Mouse (Mus musculus): ENCODE results near the gene Shc4. TPM values are rescaled to one million over a fixed set of nuclear protein-coding genes. Genes with fewer than 3 reads are reported as not detected.
A peak's percentile ranks its signal among the peaks of the same experiment; 100 is the strongest.

The Shc4 gene
- polyA plus RNA-seq, 1 experiment from 2014 or later, result 5.2 TPM

DNA sequence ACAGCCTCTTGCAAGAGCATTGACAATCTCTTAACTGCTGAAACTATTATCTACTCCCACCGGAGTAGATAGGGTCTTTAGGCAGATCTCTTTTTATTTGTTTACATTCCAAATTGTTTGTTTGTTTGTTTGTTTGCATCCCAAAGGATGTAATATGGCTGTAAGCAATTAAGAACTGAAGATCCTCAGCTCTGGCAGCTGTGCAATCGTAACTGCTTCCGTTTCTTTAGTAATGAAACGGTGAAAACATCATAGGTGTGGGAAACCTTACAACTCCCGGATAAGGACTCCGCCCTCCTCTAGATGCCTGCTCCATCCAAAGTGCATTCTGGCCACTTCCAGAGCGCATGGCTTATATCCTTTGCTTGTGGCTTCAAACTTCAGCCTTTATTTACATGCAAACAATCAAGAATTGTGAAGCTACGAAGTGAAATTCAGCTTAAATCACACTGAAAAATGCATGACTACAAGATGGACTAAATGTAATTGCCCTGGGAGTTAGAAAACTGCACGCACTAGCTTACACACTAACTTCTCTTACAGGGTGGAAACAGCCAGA is 99.7 kb downstream of the Shc4 start:
- WGBS, result 10% methylated on average over 9 of the region's 9 CpGs
- ATAC-seq (ENCODE audit: low FRiP score, low read depth), result no peak
- Histone ChIP-seq H3K27ac (no peak overlapping the region), H3K27me3 (replicated peaks) (no peaks in the 10 kb centered on the region), H3K4me1 (peaks cover 14% of the 10 kb centered on the region), H3K9me3 (no peaks in the 10 kb centered on the region), H3K4me3 (peak overlapping the region; percentile 78), H3K4me2 (replicated peaks) (peak overlapping the region; percentile 58), H3K9ac (peak overlapping the region; percentile 64), H3K36me3 (peaks cover 8% of the 10 kb centered on the region)

DNA sequence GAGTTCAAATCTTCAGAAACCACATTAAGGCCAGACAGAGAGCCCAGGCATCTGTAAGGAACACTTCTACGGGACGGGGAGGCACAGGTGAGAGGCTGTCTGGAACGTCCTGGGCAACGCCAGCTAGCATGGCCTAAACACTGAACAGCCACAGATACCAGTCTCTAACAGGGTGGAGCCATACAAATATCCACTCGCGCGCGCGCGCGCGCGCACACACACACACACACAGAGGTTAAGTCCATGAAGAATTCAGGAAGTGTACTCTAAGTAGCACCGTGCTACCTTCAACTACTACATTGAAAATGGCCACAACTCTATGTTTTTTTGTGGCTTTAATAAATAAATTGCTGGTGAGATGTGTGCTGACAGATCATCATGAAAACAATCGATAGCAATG is 100.7 kb downstream of the Shc4 start:
- peaks cover 12% of the 10 kb centered on the region for H3K36me3 ChIP-seq
- H3K4me3 ChIP-seq, result no peak overlapping the region
- no peaks in the 10 kb centered on the region for H3K9me3 ChIP-seq
- no peak overlapping the region for H3K9ac ChIP-seq
- 96% methylated on average over 15 of the region's 15 CpGs for WGBS
- H3K27ac ChIP-seq, result no peak overlapping the region
- peak overlapping the region; percentile 58 for H3K4me2 ChIP-seq (replicated peaks)
- no peaks in the 10 kb centered on the region for H3K27me3 ChIP-seq (replicated peaks)
- ATAC-seq (ENCODE audit: low FRiP score, low read depth), result no peak
- H3K4me1 ChIP-seq, result peaks cover 14% of the 10 kb centered on the region

DNA sequence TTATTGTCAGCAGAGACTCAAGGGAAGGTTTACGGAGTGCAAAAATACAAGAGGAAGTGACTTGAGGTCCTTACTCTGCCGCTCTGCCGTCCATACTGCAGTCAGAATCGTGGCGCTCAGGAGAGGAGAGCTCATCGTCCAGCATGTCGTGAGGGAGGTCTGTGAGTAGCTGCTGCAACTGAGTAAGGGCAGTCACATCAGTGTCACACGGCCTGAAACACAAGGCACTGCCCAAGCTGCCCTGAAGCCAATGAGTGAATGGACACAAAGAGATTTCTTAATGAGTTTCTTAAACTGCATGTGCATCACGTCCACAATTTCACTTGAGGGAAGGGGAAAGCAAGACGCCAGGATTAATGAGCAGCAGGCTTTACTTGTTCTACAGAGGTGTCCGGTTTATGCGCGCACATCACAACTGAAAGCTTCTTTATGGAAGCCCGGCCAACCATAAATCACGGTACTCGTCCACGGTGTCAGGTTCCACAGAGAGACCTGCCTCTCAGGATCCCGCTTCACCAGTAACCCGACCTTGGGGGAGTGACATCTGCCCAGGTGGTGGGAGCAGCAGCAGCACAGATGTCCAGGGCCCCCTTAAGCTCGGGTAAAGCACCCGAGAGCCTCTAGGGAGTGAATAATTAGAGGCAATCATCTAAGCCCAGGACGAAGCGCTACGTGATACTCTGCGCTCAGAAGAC is 103.6 kb downstream of the Shc4 start:
- Histone ChIP-seq H3K4me1 (peaks cover 14% of the 10 kb centered on the region), H3K9ac (no peak overlapping the region), H3K36me3 (peaks cover 33% of the 10 kb centered on the region), H3K27me3 (replicated peaks) (no peaks in the 10 kb centered on the region), H3K9me3 (no peaks in the 10 kb centered on the region), H3K27ac (no peak overlapping the region), H3K4me2 (replicated peaks) (peak overlapping the region; percentile 20; the same call in 1 of the 2 replicates), H3K4me3 (no peak overlapping the region)
- WGBS, result 48% methylated on average over 25 of the region's 25 CpGs
- no peak for ATAC-seq (ENCODE audit: low FRiP score, low read depth)

GRCm38 (mm10) chr2:125615858-125616424 is 108.0 kb downstream of the Shc4 start:
- Histone ChIP-seq H3K4me1 (no peaks in the 10 kb centered on the region; the same call in 1 of the 2 replicates), H3K9ac (no peak overlapping the region), H3K4me3 (no peak overlapping the region), H3K27ac (no peak overlapping the region), H3K9me3 (no peaks in the 10 kb centered on the region), H3K4me2 (replicated peaks) (no peak overlapping the region), H3K36me3 (peaks cover 54% of the 10 kb centered on the region), H3K27me3 (replicated peaks) (no peaks in the 10 kb centered on the region)
- WGBS, result 82% methylated on average over 8 of the region's 8 CpGs
- ATAC-seq (ENCODE audit: low FRiP score, low read depth), result no peak

- Histone ChIP-seq H3K9me3 (no peaks in the 10 kb centered on the region), H3K4me1 (no peaks in the 10 kb centered on the region; the same call in 1 of the 2 replicates), H3K4me2 (replicated peaks) (no peak overlapping the region), H3K27me3 (replicated peaks) (no peaks in the 10 kb centered on the region), H3K4me3 (no peak overlapping the region), H3K27ac (no peak overlapping the region), H3K36me3 (peaks cover 57% of the 10 kb centered on the region), H3K9ac (no peak overlapping the region)
- no peak for ATAC-seq (ENCODE audit: low FRiP score, low read depth)
- WGBS, result 95% methylated on average over 7 of the region's 7 CpGs
Observed at GRCm38 (mm10) chr2:125615440-125615839, 108.5 kb downstream of the Shc4 start.

GRCm38 (mm10) chr2:125606220-125606845 is 117.6 kb downstream of the Shc4 start:
- H3K4me3 ChIP-seq, result no peak overlapping the region
- no peak overlapping the region for H3K27ac ChIP-seq
- ATAC-seq (ENCODE audit: low FRiP score, low read depth), result no peak
- 83% methylated on average over 17 of the region's 17 CpGs for WGBS
- H3K27me3 ChIP-seq (replicated peaks), result no peaks in the 10 kb centered on the region
- H3K9me3 ChIP-seq, result no peaks in the 10 kb centered on the region
- H3K4me2 ChIP-seq (replicated peaks), result no peak overlapping the region
- no peaks in the 10 kb centered on the region for H3K4me1 ChIP-seq
- peaks cover 28% of the 10 kb centered on the region for H3K36me3 ChIP-seq
- no peak overlapping the region for H3K9ac ChIP-seq

- H3K9me3 ChIP-seq, result no peaks in the 10 kb centered on the region
- no peaks in the 10 kb centered on the region for H3K27me3 ChIP-seq (replicated peaks)
- H3K4me2 ChIP-seq (replicated peaks), result no peak overlapping the region
- H3K9ac ChIP-seq, result no peak overlapping the region
- H3K4me3 ChIP-seq, result no peak overlapping the region
- no peaks in the 10 kb centered on the region for H3K4me1 ChIP-seq
- H3K36me3 ChIP-seq, result peaks cover 32% of the 10 kb centered on the region
- 81% methylated on average over 7 of the region's 7 CpGs for WGBS
- no peak overlapping the region for H3K27ac ChIP-seq
- ATAC-seq (ENCODE audit: low FRiP score, low read depth), result no peak
Observed at GRCm38 (mm10) chr2:125604646-125605045, 119.3 kb downstream of the Shc4 start.

DNA sequence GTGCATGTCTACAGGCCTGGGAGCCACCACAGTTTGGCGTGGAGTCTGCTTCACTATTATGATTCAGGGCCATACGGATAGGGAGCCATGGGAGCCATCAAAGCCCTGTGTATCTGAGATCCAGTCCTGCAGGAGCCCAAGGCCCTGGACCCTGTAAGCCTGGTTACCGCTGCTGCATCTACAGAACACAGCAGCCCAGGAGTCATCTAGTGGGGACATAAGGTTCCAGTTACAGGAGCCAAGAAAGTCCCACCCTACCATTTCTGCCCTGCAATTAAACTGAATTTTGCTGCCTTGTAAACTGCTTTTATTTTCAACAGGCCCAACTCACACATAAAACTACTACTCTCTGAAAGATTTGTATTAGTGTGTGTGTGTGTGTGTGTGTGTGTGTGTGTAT is 121.0 kb downstream of the Shc4 start:
- peaks cover 43% of the 10 kb centered on the region for H3K36me3 ChIP-seq
- ATAC-seq (ENCODE audit: low FRiP score, low read depth), result no peak
- H3K27ac ChIP-seq, result no peak overlapping the region

DNA sequence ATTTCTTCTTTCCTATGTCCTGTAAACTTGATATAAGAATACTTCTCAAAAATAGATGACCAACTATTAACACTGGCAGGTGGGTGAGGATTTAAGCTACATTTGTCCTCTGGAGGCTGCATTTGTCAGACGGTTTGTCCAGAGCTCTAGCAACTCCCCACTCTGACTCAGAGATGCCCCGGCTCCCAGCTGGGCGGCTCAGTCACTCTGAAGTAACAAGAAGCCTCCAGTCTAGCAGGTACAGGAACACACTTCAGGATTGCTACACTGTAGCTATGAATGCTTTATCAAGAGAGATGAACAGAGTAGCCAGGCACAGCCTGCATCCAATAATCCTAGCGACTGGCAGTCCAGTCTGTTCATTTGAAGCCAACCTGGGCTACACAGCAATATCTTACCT is 125.0 kb downstream of the Shc4 start:
- Histone ChIP-seq H3K4me2 (replicated peaks) (no peak overlapping the region), H3K9me3 (no peaks in the 10 kb centered on the region), H3K36me3 (peaks cover 54% of the 10 kb centered on the region), H3K4me1 (no peaks in the 10 kb centered on the region), H3K27me3 (replicated peaks) (no peaks in the 10 kb centered on the region), H3K9ac (no peak overlapping the region), H3K27ac (no peak overlapping the region), H3K4me3 (no peak overlapping the region)
- ATAC-seq (ENCODE audit: low FRiP score, low read depth), result no peak
- WGBS, result 85% methylated on average over 4 of the region's 4 CpGs

More for the DNA sequence above, 121.0 kb downstream of the Shc4 start:
- 93% methylated on average over 3 of the region's 3 CpGs for WGBS
- Histone ChIP-seq H3K4me1 (no peaks in the 10 kb centered on the region), H3K9me3 (no peaks in the 10 kb centered on the region), H3K4me2 (replicated peaks) (no peak overlapping the region), H3K4me3 (no peak overlapping the region), H3K27me3 (replicated peaks) (no peaks in the 10 kb centered on the region), H3K9ac (no peak overlapping the region)

GRCm38 (mm10) chr2:125598251-125598650 is 125.7 kb downstream of the Shc4 start:
- whole genome bisulfite sequencing, result 82% methylated on average over 6 of the region's 6 CpGs
- Histone ChIP-seq H3K4me2 (replicated peaks) (no peak overlapping the region), H3K27ac (no peak overlapping the region), H3K36me3 (peaks cover 58% of the 10 kb centered on the region), H3K27me3 (replicated peaks) (no peaks in the 10 kb centered on the region), H3K4me3 (no peak overlapping the region), H3K9me3 (no peaks in the 10 kb centered on the region), H3K4me1 (no peaks in the 10 kb centered on the region), H3K9ac (no peak overlapping the region)
- no peak for ATAC-seq (ENCODE audit: low FRiP score, low read depth)

DNA sequence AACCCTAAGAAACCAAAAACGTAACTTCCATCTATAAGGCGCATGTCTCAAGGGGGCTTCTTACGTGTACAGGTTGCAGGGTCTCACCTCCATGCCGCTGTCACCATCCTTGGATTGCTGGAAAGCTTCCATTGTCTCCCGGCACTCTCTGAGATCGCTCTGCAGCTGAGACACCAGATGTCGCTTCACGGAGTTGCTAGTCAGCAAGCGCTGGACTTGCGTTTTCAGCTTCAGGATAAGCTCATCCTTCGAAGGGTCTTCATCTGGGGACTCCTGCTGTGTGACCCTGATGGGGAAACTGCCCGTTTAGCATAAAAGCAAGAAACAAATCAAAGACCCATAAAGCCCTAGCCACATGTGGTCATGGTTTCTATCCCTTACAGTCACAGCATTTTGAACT is 129.2 kb downstream of the Shc4 start:
- Histone ChIP-seq H3K27me3 (replicated peaks) (no peaks in the 10 kb centered on the region), H3K4me3 (no peak overlapping the region), H3K9ac (no peak overlapping the region), H3K4me1 (no peaks in the 10 kb centered on the region), H3K27ac (no peak overlapping the region), H3K36me3 (peaks cover 37% of the 10 kb centered on the region), H3K4me2 (replicated peaks) (no peak overlapping the region), H3K9me3 (no peaks in the 10 kb centered on the region)
- no peak for ATAC-seq (ENCODE audit: low FRiP score, low read depth)
- 83% methylated on average over 12 of the region's 12 CpGs for WGBS

DNA sequence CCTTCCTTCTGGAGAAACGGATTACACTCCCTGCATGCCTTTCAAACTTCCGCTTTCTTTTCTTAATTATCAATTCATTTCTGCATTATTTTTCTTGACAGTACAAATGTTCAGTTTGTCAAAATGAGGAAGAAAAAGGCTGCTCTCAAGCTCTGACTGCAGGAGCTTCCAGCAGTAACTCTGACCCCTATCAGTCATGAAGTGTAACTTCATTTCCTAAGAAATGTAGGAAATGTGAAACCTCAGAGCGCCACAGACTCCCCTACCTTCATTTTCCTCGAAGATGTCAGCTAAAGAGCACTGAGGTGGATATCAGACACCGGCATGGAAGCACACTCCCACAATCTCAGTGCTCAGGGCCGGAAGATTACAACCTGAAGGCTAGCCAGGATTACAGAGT is 129.9 kb downstream of the Shc4 start:
- peaks cover 38% of the 10 kb centered on the region for H3K36me3 ChIP-seq
- ATAC-seq (ENCODE audit: low FRiP score, low read depth), result no peak

More for the DNA sequence above, 129.9 kb downstream of the Shc4 start:
- Histone ChIP-seq H3K4me1 (no peaks in the 10 kb centered on the region), H3K27me3 (replicated peaks) (no peaks in the 10 kb centered on the region), H3K27ac (no peak overlapping the region), H3K9me3 (no peaks in the 10 kb centered on the region), H3K4me2 (replicated peaks) (no peak overlapping the region), H3K9ac (no peak overlapping the region), H3K4me3 (no peak overlapping the region)
- 96% methylated on average over 6 of the region's 6 CpGs for WGBS
